Mouse (Mus musculus): ENCODE data around the gene Olfr1013. TPM values are rescaled to one million over a fixed set of nuclear protein-coding genes. Genes with fewer than 3 reads are reported as not detected.

Olfr1013 gene
- polyA plus RNA-seq (2015; fragmentation: Nextera tagmentation; extraction: Ambion mirVana): not detected in 2 replicates

DNA sequence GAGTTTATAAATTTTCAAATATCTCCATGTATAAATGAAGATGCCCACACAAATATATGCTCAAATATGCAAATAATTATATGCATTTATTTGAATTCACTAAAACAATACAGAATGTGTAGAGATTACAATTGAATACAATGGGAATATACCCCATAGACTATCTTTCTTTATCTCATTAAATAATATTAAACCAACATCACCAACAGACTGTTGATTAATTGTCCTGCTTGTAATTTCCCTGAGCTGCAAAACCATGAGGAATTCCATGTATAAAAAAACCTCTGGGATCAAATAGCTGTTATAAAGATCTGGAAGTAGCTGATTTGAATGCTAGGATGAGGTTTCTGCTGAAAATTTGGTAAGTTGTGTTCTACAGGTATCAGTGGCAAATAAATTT lies at the start of gene Olfr1013:
Olfr1013 (plus strand) TSS at position 301 of the 400 bp plus-strand sequence.
- Histone ChIP-seq H3K27ac (no peak within 1 kb of the TSS), H3K4me2 (replicated peaks) (no peak within 1 kb of the TSS), H3K36me3 (no peaks in the 10 kb centered on the region), H3K27me3 (replicated peaks) (no peaks in the 10 kb centered on the region), H3K9ac (no peak within 1 kb of the TSS), H3K4me1 (replicated peaks) (no peaks in the 10 kb centered on the region), H3K9me3 (no peaks in the 10 kb centered on the region), H3K4me3 (replicated peaks) (no peak within 1 kb of the TSS)
- no peak for ATAC-seq

DNA sequence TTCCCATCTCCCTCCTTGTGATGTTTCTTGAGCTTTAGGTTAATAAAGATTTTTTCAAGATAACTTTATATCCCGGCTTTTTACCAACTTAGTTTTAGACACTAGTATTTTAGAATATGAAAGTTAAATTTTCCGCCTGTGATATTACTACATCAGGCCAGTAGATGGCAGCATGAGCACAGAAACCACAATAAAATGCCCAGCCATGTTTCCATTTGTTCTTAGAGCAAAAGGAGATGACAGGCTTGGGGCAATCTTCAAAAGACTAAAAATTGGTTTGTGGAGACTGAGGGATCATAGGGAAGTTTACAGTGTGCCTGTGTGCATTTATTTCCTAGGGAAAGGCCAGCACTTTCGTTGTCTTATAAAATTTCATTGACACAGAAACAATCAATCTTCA lies 41.1 kb upstream of the Olfr1013 start:
- 18% methylated on average over 3 of the region's 3 CpGs for WGBS
- H3K27me3 ChIP-seq (replicated peaks): no peaks in the 10 kb centered on the region
- no peak overlapping the region for H3K9ac ChIP-seq
- H3K4me2 ChIP-seq (replicated peaks): no peak overlapping the region
- H3K27ac ChIP-seq: no peak overlapping the region
- H3K36me3 ChIP-seq: no peaks in the 10 kb centered on the region
- no peak for ATAC-seq
- no peaks in the 10 kb centered on the region for H3K4me1 ChIP-seq (replicated peaks)
- no peaks in the 10 kb centered on the region for H3K9me3 ChIP-seq
- H3K4me3 ChIP-seq (replicated peaks): no peak overlapping the region

DNA sequence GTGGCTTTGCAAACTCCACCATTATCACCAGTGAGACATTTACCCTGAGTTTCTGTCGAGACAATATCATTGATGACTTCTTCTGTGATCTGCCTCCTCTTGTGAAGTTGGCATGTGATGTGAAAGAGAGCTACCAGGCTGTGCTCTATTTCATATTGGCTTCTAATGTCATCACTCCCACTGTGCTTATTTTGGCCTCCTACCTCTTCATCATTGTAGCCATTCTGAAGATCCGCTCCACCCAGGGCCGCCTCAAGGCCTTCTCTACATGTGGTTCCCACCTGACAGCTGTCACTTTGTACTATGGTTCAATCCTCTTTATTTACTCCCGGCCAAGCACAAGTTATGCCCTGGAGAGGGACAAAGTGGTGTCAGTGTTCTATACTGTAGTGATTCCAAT lies 13.1 kb upstream of the Olfr1013 start:
- H3K4me2 ChIP-seq (replicated peaks): no peak overlapping the region
- no peak overlapping the region for H3K4me3 ChIP-seq (replicated peaks)
- no peaks in the 10 kb centered on the region for H3K36me3 ChIP-seq

GRCm38 (mm10) chr2:85762666-85763065 lies 4.2 kb upstream of the Olfr1013 start, which contains the start of gene Olfr1012:
Gene Olfr1012, minus strand, starts transcription at chr2:85762766.
- H3K4me1 ChIP-seq (replicated peaks): no peaks in the 10 kb centered on the region
- H3K27me3 ChIP-seq (replicated peaks): no peaks in the 10 kb centered on the region
- H3K27ac ChIP-seq: no peak within 1 kb of the TSS
- no peak within 1 kb of the TSS for H3K4me3 ChIP-seq (replicated peaks)
- H3K9me3 ChIP-seq: no peaks in the 10 kb centered on the region
- no peak within 1 kb of the TSS for H3K9ac ChIP-seq
- no peaks in the 10 kb centered on the region for H3K36me3 ChIP-seq
- 63% methylated on average over 1 of the region's 1 CpGs for WGBS
- ATAC-seq: no peak
- no peak within 1 kb of the TSS for H3K4me2 ChIP-seq (replicated peaks)

More for the DNA sequence above, 13.1 kb upstream of the Olfr1013 start:
- WGBS: 84% methylated on average over 4 of the region's 4 CpGs
- Histone ChIP-seq H3K9me3 (no peaks in the 10 kb centered on the region), H3K27me3 (replicated peaks) (no peaks in the 10 kb centered on the region), H3K4me1 (replicated peaks) (no peaks in the 10 kb centered on the region), H3K9ac (no peak overlapping the region), H3K27ac (no peak overlapping the region)
- no peak for ATAC-seq

GRCm38 (mm10) chr2:85772413-85772812 lies 5.5 kb downstream of the Olfr1013 start, which contains the start of gene Olfr1014:
Gene Olfr1014, plus strand, starts transcription at chr2:85772713.
- no peak within 1 kb of the TSS for H3K9ac ChIP-seq
- H3K27ac ChIP-seq: no peak within 1 kb of the TSS

GRCm38 (mm10) chr2:85781717-85782116 lies 14.8 kb downstream of the Olfr1013 start, which contains the start of gene Olfr1015:
Gene Olfr1015, plus strand, starts transcription at chr2:85782017.
- Histone ChIP-seq H3K4me2 (replicated peaks) (no peak within 1 kb of the TSS), H3K4me3 (replicated peaks) (no peak within 1 kb of the TSS), H3K4me1 (replicated peaks) (no peaks in the 10 kb centered on the region), H3K9me3 (no peaks in the 10 kb centered on the region), H3K9ac (no peak within 1 kb of the TSS), H3K27ac (no peak within 1 kb of the TSS), H3K27me3 (replicated peaks) (no peaks in the 10 kb centered on the region), H3K36me3 (no peaks in the 10 kb centered on the region)
- ATAC-seq: no peak

More at GRCm38 (mm10) chr2:85772413-85772812, 5.5 kb downstream of the Olfr1013 start, which contains the start of gene Olfr1014:
- no peaks in the 10 kb centered on the region for H3K4me1 ChIP-seq (replicated peaks)
- H3K4me2 ChIP-seq (replicated peaks): no peak within 1 kb of the TSS
- no peak within 1 kb of the TSS for H3K4me3 ChIP-seq (replicated peaks)
- ATAC-seq: no peak
- H3K27me3 ChIP-seq (replicated peaks): no peaks in the 10 kb centered on the region
- H3K36me3 ChIP-seq: no peaks in the 10 kb centered on the region
- no peaks in the 10 kb centered on the region for H3K9me3 ChIP-seq

DNA sequence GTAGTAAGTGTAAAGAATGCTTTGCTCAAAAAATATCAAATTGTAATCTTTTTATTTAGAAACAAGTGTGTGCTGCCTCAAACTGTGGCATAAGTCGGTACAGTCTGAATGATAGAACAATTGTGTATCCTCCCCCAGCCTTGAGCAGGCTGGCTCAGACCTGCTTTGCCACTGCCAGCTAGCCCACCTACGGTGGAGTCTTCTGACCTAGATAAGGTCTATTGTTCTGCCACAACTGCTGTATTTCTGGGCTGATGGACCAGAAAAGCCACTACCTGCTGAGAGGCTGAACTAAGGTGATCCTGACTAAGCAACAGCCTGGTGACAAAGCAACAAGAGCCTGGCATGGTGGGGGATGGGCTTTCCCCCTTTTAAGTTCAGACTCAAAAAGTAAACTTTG lies 25.4 kb downstream of the Olfr1013 start:
- Histone ChIP-seq H3K36me3 (no peaks in the 10 kb centered on the region), H3K4me2 (replicated peaks) (no peak overlapping the region), H3K4me3 (replicated peaks) (no peak overlapping the region), H3K9ac (no peak overlapping the region), H3K4me1 (replicated peaks) (no peaks in the 10 kb centered on the region), H3K27me3 (replicated peaks) (no peaks in the 10 kb centered on the region), H3K9me3 (no peaks in the 10 kb centered on the region), H3K27ac (no peak overlapping the region)
- 64% methylated on average over 2 of the region's 2 CpGs for WGBS
- no peak for ATAC-seq

DNA sequence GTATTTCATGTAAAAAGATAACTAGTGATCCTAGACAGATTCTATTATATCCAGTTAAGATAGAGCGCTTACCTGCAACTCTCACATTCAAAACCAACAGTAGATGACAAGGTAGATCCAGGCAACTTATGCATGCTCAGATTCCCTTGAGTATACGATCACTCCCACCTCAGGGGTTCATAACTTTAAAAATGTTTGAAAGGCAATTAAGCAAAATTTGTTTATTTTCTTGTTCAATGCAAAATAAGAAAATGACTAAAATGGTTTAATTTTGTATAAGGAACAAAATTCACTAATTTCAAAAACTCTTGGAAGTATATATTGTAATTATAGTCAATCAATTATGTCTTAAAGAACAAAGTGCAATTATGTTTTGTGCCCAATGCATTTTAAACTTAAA lies 35.5 kb downstream of the Olfr1013 start, which contains the start of gene Olfr1016:
Olfr1016 (minus strand) TSS at position 101 of the 400 bp plus-strand sequence.
- Histone ChIP-seq H3K9ac (no peak within 1 kb of the TSS), H3K4me1 (replicated peaks) (no peaks in the 10 kb centered on the region), H3K27me3 (replicated peaks) (no peaks in the 10 kb centered on the region), H3K4me3 (replicated peaks) (no peak within 1 kb of the TSS), H3K4me2 (replicated peaks) (no peak within 1 kb of the TSS), H3K36me3 (no peaks in the 10 kb centered on the region), H3K27ac (no peak within 1 kb of the TSS), H3K9me3 (no peaks in the 10 kb centered on the region)
- no peak for ATAC-seq
- WGBS: 91% methylated on average over 2 of the region's 2 CpGs

GRCm38 (mm10) chr2:85804501-85804900 lies 37.6 kb downstream of the Olfr1013 start:
- no peak overlapping the region for H3K4me2 ChIP-seq (replicated peaks)
- no peak overlapping the region for H3K4me3 ChIP-seq (replicated peaks)
- H3K4me1 ChIP-seq (replicated peaks): no peaks in the 10 kb centered on the region
- H3K27me3 ChIP-seq (replicated peaks): no peaks in the 10 kb centered on the region
- H3K9me3 ChIP-seq: no peaks in the 10 kb centered on the region
- ATAC-seq: no peak
- 90% methylated on average over 4 of the region's 4 CpGs for WGBS
- no peak overlapping the region for H3K27ac ChIP-seq
- H3K36me3 ChIP-seq: no peaks in the 10 kb centered on the region
- no peak overlapping the region for H3K9ac ChIP-seq

DNA sequence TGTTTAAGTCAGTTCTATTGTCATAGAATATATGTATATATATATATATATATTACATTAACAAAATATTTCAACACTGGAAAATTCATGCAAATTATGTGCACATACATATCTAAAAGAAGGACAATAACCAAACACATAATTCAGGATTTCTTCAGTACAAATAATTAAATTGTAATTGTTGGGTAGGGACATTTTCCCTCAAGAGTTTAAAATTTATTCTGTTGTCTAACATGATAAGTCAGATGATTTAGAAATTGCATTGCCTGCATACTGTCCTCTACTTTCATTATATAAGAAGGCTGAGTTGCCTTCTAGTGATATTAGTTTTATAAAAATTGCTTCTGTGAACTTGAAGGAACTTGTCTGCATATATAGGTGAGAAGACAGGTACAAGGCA lies 51.3 kb downstream of the Olfr1013 start, which contains the start of gene Olfr1018:
Olfr1018 (plus strand) TSS at position 301 of the 400 bp plus-strand sequence.
- Histone ChIP-seq H3K9ac (no peak within 1 kb of the TSS), H3K27me3 (replicated peaks) (no peaks in the 10 kb centered on the region), H3K4me2 (replicated peaks) (no peak within 1 kb of the TSS), H3K4me3 (replicated peaks) (no peak within 1 kb of the TSS), H3K9me3 (no peaks in the 10 kb centered on the region), H3K36me3 (no peaks in the 10 kb centered on the region), H3K4me1 (replicated peaks) (no peaks in the 10 kb centered on the region), H3K27ac (no peak within 1 kb of the TSS)
- ATAC-seq: no peak

Other genes starting within 250 kb of the Olfr1013 start
- 0.06 and 0.10 TPM in 2 replicates for gene 4833423E24Rik, start 248.1 kb upstream of the Olfr1013 start, polyA plus RNA-seq (2015; fragmentation: Nextera tagmentation; extraction: Ambion mirVana)
- not detected in 2 replicates for gene Olfr996, start 187.9 kb upstream of the Olfr1013 start, polyA plus RNA-seq (2015; fragmentation: Nextera tagmentation; extraction: Ambion mirVana)
- not detected in 2 replicates for gene Olfr998, start 178.2 kb upstream of the Olfr1013 start, polyA plus RNA-seq (2015; fragmentation: Nextera tagmentation; extraction: Ambion mirVana)
- gene Olfr1000, start 155.2 kb upstream of the Olfr1013 start, polyA plus RNA-seq (2015; fragmentation: Nextera tagmentation; extraction: Ambion mirVana): not detected in 2 replicates
- not detected in 2 replicates for gene Olfr1002, start 116.4 kb upstream of the Olfr1013 start, polyA plus RNA-seq (2015; fragmentation: Nextera tagmentation; extraction: Ambion mirVana)
- gene Olfr154, start 102.6 kb upstream of the Olfr1013 start, polyA plus RNA-seq (2015; fragmentation: Nextera tagmentation; extraction: Ambion mirVana): not detected in 2 replicates
- not detected in 2 replicates for gene Olfr1006, start 88.3 kb upstream of the Olfr1013 start, polyA plus RNA-seq (2015; fragmentation: Nextera tagmentation; extraction: Ambion mirVana)
- gene Olfr1008, start 77.7 kb upstream of the Olfr1013 start, polyA plus RNA-seq (2015; fragmentation: Nextera tagmentation; extraction: Ambion mirVana): not detected in 2 replicates
- gene Olfr1009, start 51.7 kb upstream of the Olfr1013 start, polyA plus RNA-seq (2015; fragmentation: Nextera tagmentation; extraction: Ambion mirVana): not detected in 2 replicates
- not detected in 2 replicates for gene Olfr1012, start 4.3 kb upstream of the Olfr1013 start, polyA plus RNA-seq (2015; fragmentation: Nextera tagmentation; extraction: Ambion mirVana)
- not detected in 2 replicates for gene Olfr1014, start 5.6 kb downstream of the Olfr1013 start, polyA plus RNA-seq (2015; fragmentation: Nextera tagmentation; extraction: Ambion mirVana)
- not detected in 2 replicates for gene Olfr1015, start 14.9 kb downstream of the Olfr1013 start, polyA plus RNA-seq (2015; fragmentation: Nextera tagmentation; extraction: Ambion mirVana)
- gene Olfr1016, start 35.4 kb downstream of the Olfr1013 start, polyA plus RNA-seq (2015; fragmentation: Nextera tagmentation; extraction: Ambion mirVana): not detected in 2 replicates
- gene Olfr1018, start 51.4 kb downstream of the Olfr1013 start, polyA plus RNA-seq (2015; fragmentation: Nextera tagmentation; extraction: Ambion mirVana): not detected in 2 replicates
- gene Olfr1019, start 78.4 kb downstream of the Olfr1013 start, polyA plus RNA-seq (2015; fragmentation: Nextera tagmentation; extraction: Ambion mirVana): not detected in 2 replicates
- not detected in 2 replicates for gene Olfr1020, start 79.9 kb downstream of the Olfr1013 start, polyA plus RNA-seq (2015; fragmentation: Nextera tagmentation; extraction: Ambion mirVana)
- not detected in 2 replicates for gene Olfr1022, start 101.5 kb downstream of the Olfr1013 start, polyA plus RNA-seq (2015; fragmentation: Nextera tagmentation; extraction: Ambion mirVana)
- not detected in 2 replicates for gene Olfr1023, start 118.5 kb downstream of the Olfr1013 start, polyA plus RNA-seq (2015; fragmentation: Nextera tagmentation; extraction: Ambion mirVana)
- gene Olfr1024, start 138.0 kb downstream of the Olfr1013 start, polyA plus RNA-seq (2015; fragmentation: Nextera tagmentation; extraction: Ambion mirVana): not detected in 2 replicates
- gene Olfr1025-ps1, start 148.1 kb downstream of the Olfr1013 start, polyA plus RNA-seq (2015; fragmentation: Nextera tagmentation; extraction: Ambion mirVana): not detected in 2 replicates
- gene Olfr1026, start 154.5 kb downstream of the Olfr1013 start, polyA plus RNA-seq (2015; fragmentation: Nextera tagmentation; extraction: Ambion mirVana): not detected in 2 replicates
- gene Olfr1028, start 183.3 kb downstream of the Olfr1013 start, polyA plus RNA-seq (2015; fragmentation: Nextera tagmentation; extraction: Ambion mirVana): not detected in 2 replicates
- gene Olfr1029, start 206.8 kb downstream of the Olfr1013 start, polyA plus RNA-seq (2015; fragmentation: Nextera tagmentation; extraction: Ambion mirVana): not detected in 2 replicates
- gene Olfr1030, start 212.2 kb downstream of the Olfr1013 start, polyA plus RNA-seq (2015; fragmentation: Nextera tagmentation; extraction: Ambion mirVana): not detected in 2 replicates
- gene Olfr1031, start 223.2 kb downstream of the Olfr1013 start, polyA plus RNA-seq (2015; fragmentation: Nextera tagmentation; extraction: Ambion mirVana): not detected in 2 replicates
- gene Olfr1032, start 238.4 kb downstream of the Olfr1013 start, polyA plus RNA-seq (2015; fragmentation: Nextera tagmentation; extraction: Ambion mirVana): not detected in 2 replicates